Mouse (Mus musculus): Measurements from ENCODE around the gene Mthfd1. TPM values are rescaled to one million over a fixed set of nuclear protein-coding genes. Genes with fewer than 3 reads are reported as not detected.
A peak's percentile ranks its signal among the peaks of the same experiment; 100 is the strongest.
"Not testable (repeated sequence)": the region's sequence is repeated elsewhere in the genome, so short reads cannot be mapped to it uniquely, and the experiment has no call there.

Gene Mthfd1
- polyA plus RNA-seq (2016; fragmentation: Nextera tagmentation; extraction: Ambion mirVana), result 82.4 and 91.8 TPM in 2 replicates

DNA sequence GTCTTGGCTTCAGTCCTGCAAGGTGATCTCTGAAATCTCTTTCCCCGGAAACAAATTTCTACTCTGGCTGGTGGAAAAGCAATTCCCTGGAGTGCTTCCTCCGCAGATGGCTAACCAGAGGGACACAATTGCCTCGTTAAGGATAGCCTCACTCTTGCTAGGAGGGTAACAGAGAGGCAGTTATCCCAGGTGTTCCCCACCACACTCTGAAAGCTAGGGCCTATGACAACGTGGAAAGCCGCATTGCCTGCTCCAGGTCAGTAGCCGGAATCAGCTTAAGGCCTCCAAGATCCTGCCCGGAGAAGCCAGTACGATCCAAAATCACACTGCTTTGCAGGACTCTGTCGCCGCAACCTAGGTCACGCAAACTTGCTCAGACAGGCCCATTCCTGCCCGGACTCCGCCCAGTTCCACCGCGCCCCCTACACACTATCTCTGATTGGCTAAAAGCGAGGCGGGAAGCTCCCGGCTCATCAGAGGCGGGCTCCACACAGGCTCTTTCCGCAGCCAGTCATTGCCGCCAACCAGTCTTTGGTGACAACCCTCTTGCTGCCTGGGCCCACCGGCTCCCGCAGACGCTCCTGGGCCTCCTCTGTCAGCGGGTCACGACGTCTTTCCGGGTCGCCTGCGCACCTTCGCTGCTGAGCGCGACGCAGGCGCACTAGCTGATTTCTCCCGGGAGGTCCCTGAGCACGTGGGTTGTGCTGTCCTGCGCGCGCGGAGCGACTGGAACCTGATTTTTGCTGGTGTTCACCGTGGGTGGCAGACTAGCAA is at the start of gene Mthfd1:
Mthfd1 (plus strand) TSS at position 574 of the 774 bp plus-strand sequence.
- no peaks in the 10 kb centered on the region; the same call in 1 of the 2 replicates for H3K27me3 ChIP-seq (ENCODE audit: low read depth, poor library complexity, severe bottlenecking)
- H3K4me3 ChIP-seq, result peak within 1 kb of the TSS; percentile 79
- peak; percentile 95 for DNase-seq (ENCODE audit: low spot score)
- peak within 1 kb of the TSS; percentile 89 for H3K27ac ChIP-seq (replicated peaks)
- no peaks in the 10 kb centered on the region for H3K9me3 ChIP-seq (replicated peaks)
- no peaks in the 10 kb centered on the region for H3K36me3 ChIP-seq
- H3K4me1 ChIP-seq, result peaks cover 37% of the 10 kb centered on the region
- 2% methylated on average over 43 of the region's 43 CpGs for WGBS

- no peak for DNase-seq (ENCODE audit: low spot score)
- Histone ChIP-seq H3K4me1 (no peaks in the 10 kb centered on the region), H3K4me3 (no peak overlapping the region), H3K36me3 (no peaks in the 10 kb centered on the region), H3K9me3 (replicated peaks) (no peaks in the 10 kb centered on the region), H3K27ac (replicated peaks) (no peak overlapping the region), H3K27me3 (ENCODE audit: low read depth, poor library complexity, severe bottlenecking) (no peaks in the 10 kb centered on the region)
- WGBS, result 93% methylated on average over 5 of the region's 5 CpGs
Measured at GRCm38 (mm10) chr12:76209429-76209974, 45.6 kb upstream of the Mthfd1 start.

GRCm38 (mm10) chr12:76215121-76215520 is 40.0 kb upstream of the Mthfd1 start:
- no peak for DNase-seq (ENCODE audit: low spot score)
- no peaks in the 10 kb centered on the region for H3K36me3 ChIP-seq
- no peak overlapping the region for H3K4me3 ChIP-seq
- no peak overlapping the region for H3K27ac ChIP-seq (replicated peaks)
- 28% methylated on average over 5 of the region's 5 CpGs for WGBS
- no peaks in the 10 kb centered on the region for H3K4me1 ChIP-seq
- no peaks in the 10 kb centered on the region for H3K9me3 ChIP-seq (replicated peaks)
- no peaks in the 10 kb centered on the region for H3K27me3 ChIP-seq (ENCODE audit: low read depth, poor library complexity, severe bottlenecking)

DNA sequence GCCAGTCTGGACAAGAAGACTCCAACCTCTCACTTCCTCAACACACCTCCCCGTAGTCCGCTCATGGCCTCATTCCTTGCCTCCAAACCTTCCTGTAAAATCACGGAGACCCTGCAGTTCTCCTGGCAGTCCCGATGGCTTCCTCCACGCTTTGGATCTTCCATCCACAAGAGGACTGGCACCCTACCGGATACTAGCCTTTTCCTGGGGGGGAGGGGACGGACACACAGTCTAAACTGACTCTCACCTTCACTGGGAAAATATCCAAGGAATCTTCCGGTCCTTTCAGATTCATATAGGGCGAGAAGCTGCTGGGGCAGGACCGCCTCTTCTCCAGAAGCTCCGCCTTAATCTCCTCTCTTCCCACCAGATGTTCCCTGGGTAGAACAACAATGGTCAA is 38.4 kb upstream of the Mthfd1 start:
- H3K4me3 ChIP-seq, result no peak overlapping the region
- DNase-seq (ENCODE audit: low spot score), result no peak
- no peaks in the 10 kb centered on the region for H3K4me1 ChIP-seq
- H3K36me3 ChIP-seq, result no peaks in the 10 kb centered on the region
- H3K9me3 ChIP-seq (replicated peaks), result no peaks in the 10 kb centered on the region
- no peak overlapping the region for H3K27ac ChIP-seq (replicated peaks)
- 70% methylated on average over 11 of the region's 11 CpGs for WGBS
- H3K27me3 ChIP-seq (ENCODE audit: low read depth, poor library complexity, severe bottlenecking), result no peaks in the 10 kb centered on the region

DNA sequence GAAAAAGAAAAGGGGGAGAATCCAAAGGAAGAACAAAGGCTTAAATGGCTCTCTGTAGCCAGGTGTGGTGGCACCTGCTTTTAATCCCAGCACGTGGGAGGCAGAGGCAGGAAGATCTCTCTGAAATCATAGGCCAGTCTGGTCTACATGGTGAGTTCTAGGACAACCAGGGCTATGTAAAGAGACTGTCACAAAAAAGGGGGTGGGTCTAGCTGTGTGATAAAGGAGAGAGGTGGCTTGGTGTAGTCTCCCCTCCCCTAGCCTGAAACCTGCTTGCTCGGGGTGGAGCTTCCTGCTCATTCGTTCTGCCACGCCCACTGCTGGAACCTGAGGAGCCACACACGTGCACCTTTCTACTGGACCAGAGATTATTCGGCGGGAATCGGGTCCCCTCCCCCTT is 33.0 kb upstream of the Mthfd1 start:
- not testable (repeated sequence) for H3K27ac ChIP-seq (replicated peaks); H3K4me1 ChIP-seq; H3K36me3 ChIP-seq; H3K4me3 ChIP-seq; DNase-seq (ENCODE audit: low spot score); H3K9me3 ChIP-seq (replicated peaks); H3K27me3 ChIP-seq (ENCODE audit: low read depth, poor library complexity, severe bottlenecking)
- WGBS, result 59% methylated on average over 3 of the region's 8 CpGs

- Histone ChIP-seq H3K4me3 (no peak overlapping the region), H3K9me3 (replicated peaks) (no peaks in the 10 kb centered on the region), H3K4me1 (peaks cover 2% of the 10 kb centered on the region; the same call in 1 of the 2 replicates), H3K27ac (replicated peaks) (no peak overlapping the region), H3K27me3 (ENCODE audit: low read depth, poor library complexity, severe bottlenecking) (no peaks in the 10 kb centered on the region), H3K36me3 (no peaks in the 10 kb centered on the region)
- WGBS, result 81% methylated on average over 6 of the region's 6 CpGs
- no peak for DNase-seq (ENCODE audit: low spot score)
Measured at GRCm38 (mm10) chr12:76230644-76231043, 24.5 kb upstream of the Mthfd1 start.

DNA sequence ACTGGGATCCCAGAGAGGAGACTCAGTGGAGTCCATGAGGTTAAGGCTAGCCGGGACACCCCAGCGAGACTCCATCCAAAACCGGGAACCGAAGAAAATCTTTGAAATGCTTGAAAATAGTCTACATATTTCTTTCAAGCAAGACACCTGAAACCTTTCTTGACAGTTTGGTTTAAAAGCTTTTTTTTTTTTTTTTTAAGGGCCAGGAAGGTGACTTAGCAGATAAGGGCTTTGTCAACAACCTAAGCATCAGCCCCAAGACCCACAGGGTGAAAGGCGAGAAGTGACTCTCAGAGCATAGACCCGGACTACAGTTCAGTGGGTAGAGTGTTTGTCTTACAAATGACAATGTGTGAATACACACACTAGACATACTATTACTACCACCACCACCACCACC is 19.8 kb upstream of the Mthfd1 start:
- Histone ChIP-seq H3K4me1 (peaks cover 2% of the 10 kb centered on the region; the same call in 1 of the 2 replicates), H3K9me3 (replicated peaks) (no peaks in the 10 kb centered on the region), H3K27ac (replicated peaks) (no peak overlapping the region), H3K27me3 (ENCODE audit: low read depth, poor library complexity, severe bottlenecking) (no peaks in the 10 kb centered on the region), H3K4me3 (no peak overlapping the region), H3K36me3 (no peaks in the 10 kb centered on the region)
- 92% methylated on average over 6 of the region's 6 CpGs for WGBS
- no peak for DNase-seq (ENCODE audit: low spot score)

GRCm38 (mm10) chr12:76239145-76239838 is 15.8 kb upstream of the Mthfd1 start:
- no peak overlapping the region for H3K4me3 ChIP-seq
- no peaks in the 10 kb centered on the region for H3K9me3 ChIP-seq (replicated peaks)
- H3K36me3 ChIP-seq, result no peaks in the 10 kb centered on the region
- no peak for DNase-seq (ENCODE audit: low spot score)
- no peaks in the 10 kb centered on the region for H3K4me1 ChIP-seq
- H3K27me3 ChIP-seq (ENCODE audit: low read depth, poor library complexity, severe bottlenecking), result no peaks in the 10 kb centered on the region
- 81% methylated on average over 10 of the region's 10 CpGs for WGBS
- no peak overlapping the region for H3K27ac ChIP-seq (replicated peaks)

DNA sequence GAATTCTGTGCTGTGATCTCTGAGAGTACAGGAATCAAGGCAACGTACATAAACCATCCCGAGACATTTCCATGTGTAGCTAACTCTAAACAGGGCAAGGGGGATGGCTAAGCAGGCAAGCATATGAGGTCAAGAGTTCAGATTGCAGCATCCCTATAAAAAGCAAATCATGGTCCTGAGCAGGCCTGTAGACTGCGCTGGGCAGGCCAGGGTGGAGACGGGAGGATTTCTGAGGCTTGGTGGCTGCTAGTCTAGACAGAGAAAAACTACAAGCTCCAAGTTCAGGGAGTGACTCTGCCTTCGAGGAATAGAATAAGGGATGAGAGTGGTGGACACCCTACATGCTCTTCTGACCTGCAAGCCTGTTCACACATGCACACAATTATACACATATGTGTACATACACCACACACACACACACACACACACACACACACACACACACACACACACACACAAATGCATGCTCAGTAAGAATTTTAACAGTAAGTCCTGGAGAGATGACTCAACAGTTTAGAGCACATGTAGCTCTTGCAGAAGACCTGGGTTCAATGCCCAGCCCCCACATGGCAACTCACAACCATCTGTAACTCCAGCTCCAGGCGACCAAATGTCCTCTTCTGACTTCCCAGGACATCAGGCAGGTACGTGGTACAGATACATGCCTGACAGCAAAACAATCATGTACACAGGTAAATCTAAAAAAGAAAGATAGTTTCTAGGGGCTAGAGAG is 15.1 kb upstream of the Mthfd1 start:
- Histone ChIP-seq H3K27me3 (ENCODE audit: low read depth, poor library complexity, severe bottlenecking) (no peaks in the 10 kb centered on the region), H3K9me3 (replicated peaks) (no peaks in the 10 kb centered on the region), H3K4me1 (no peaks in the 10 kb centered on the region), H3K4me3 (no peak overlapping the region), H3K27ac (replicated peaks) (no peak overlapping the region), H3K36me3 (no peaks in the 10 kb centered on the region)
- WGBS, result 82% methylated on average over 7 of the region's 7 CpGs
- no peak for DNase-seq (ENCODE audit: low spot score)

DNA sequence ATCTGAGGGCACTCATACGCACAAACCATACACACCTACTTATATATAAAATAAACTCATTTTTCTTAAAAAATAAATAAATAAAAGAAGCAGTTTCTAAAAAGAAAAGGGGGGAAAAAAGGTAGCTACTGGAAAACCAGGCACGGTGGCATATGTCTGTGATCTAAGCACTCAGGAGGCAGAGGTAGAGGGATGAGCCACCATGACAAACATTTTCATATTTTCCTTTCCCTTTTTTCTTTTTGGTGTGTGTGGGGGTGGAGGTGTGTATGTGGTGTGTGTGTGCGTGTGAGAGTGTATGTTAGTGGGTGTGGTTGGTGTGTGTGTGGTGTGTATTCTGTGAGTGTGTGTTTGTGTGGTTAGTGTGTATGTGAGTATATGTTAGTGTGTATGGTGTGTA is 14.4 kb upstream of the Mthfd1 start:
- no peak for DNase-seq (ENCODE audit: low spot score)
- WGBS, result 93% methylated on average over 3 of the region's 3 CpGs
- no peak overlapping the region for H3K4me3 ChIP-seq
- no peaks in the 10 kb centered on the region for H3K27me3 ChIP-seq (ENCODE audit: low read depth, poor library complexity, severe bottlenecking)
- no peaks in the 10 kb centered on the region for H3K36me3 ChIP-seq
- no peaks in the 10 kb centered on the region for H3K4me1 ChIP-seq
- no peaks in the 10 kb centered on the region for H3K9me3 ChIP-seq (replicated peaks)
- H3K27ac ChIP-seq (replicated peaks), result no peak overlapping the region

DNA sequence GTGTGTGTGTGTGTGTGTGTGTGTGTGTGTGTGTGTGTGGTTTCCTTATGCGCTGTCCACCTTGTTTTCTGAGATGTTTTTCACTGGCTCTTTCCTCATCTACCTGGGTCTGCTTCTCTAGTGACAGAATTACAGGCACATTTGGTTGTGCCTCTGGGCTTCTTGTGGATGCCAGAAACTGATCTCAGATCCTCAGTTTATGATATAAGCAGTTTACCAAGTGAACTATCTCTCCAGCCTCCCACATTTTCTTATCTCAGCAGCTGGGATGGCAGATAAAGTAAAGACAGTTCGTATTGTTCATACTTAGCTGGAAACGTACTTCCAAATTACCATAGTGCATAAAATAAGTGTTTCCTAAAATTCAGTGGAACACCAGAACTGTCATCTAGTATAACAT is 14.0 kb upstream of the Mthfd1 start:
- H3K27me3 ChIP-seq (ENCODE audit: low read depth, poor library complexity, severe bottlenecking), result no peaks in the 10 kb centered on the region
- H3K9me3 ChIP-seq (replicated peaks), result no peaks in the 10 kb centered on the region
- no peak overlapping the region for H3K4me3 ChIP-seq
- H3K4me1 ChIP-seq, result no peaks in the 10 kb centered on the region
- no peak overlapping the region for H3K27ac ChIP-seq (replicated peaks)
- H3K36me3 ChIP-seq, result no peaks in the 10 kb centered on the region
- DNase-seq (ENCODE audit: low spot score), result no peak
- WGBS, result 87% methylated on average over 3 of the region's 3 CpGs

GRCm38 (mm10) chr12:76241833-76242232 is 13.3 kb upstream of the Mthfd1 start:
- H3K27ac ChIP-seq (replicated peaks), result no peak overlapping the region

More at GRCm38 (mm10) chr12:76241833-76242232, 13.3 kb upstream of the Mthfd1 start:
- no peaks in the 10 kb centered on the region for H3K9me3 ChIP-seq (replicated peaks)
- H3K4me3 ChIP-seq, result no peak overlapping the region
- DNase-seq (ENCODE audit: low spot score), result no peak
- no peaks in the 10 kb centered on the region for H3K4me1 ChIP-seq
- H3K27me3 ChIP-seq (ENCODE audit: low read depth, poor library complexity, severe bottlenecking), result no peaks in the 10 kb centered on the region
- 69% methylated on average over 5 of the region's 5 CpGs for WGBS
- H3K36me3 ChIP-seq, result no peaks in the 10 kb centered on the region

Data from midbrain, embryonic 10.5 days (tissue).